Mouse (Mus musculus): ENCODE data around the gene Gpx2. TPM values are rescaled to one million over a fixed set of nuclear protein-coding genes. Genes with fewer than 3 reads are reported as not detected.
A peak's percentile ranks its signal among the peaks of the same experiment; 100 is the strongest.

Gene Gpx2
- total RNA-seq (2021), result not detected
- long read RNA-seq, experiment 1, result 0 reads
- long read RNA-seq, experiment 2, result 0 reads

GRCm38 (mm10) chr12:76795350-76795749, at the start of gene Gpx2:
Gene Gpx2, minus strand, starts transcription at chr12:76795554.
- DNase-seq, result no peak

- DNase-seq, result no peak
These were observed 49.1 kb upstream of the Gpx2 start for GRCm38 (mm10) chr12:76844346-76845061.

- DNase-seq, result no peak
These were observed 44.7 kb upstream of the Gpx2 start for GRCm38 (mm10) chr12:76840081-76840480.

GRCm38 (mm10) chr12:76839298-76839697, 43.9 kb upstream of the Gpx2 start:
- no peak for DNase-seq

- no peak for DNase-seq
These were observed 42.7 kb upstream of the Gpx2 start for GRCm38 (mm10) chr12:76837844-76838650.

- DNase-seq, result peak; percentile 97
These were observed 41.9 kb upstream of the Gpx2 start for GRCm38 (mm10) chr12:76837101-76837843.

GRCm38 (mm10) chr12:76832704-76833103, 37.4 kb upstream of the Gpx2 start:
- no peak for DNase-seq

GRCm38 (mm10) chr12:76825283-76825682, 29.9 kb upstream of the Gpx2 start:
- DNase-seq, result no peak

- DNase-seq, result no peak
These were observed 27.3 kb upstream of the Gpx2 start, which contains the start of gene Rab15 for GRCm38 (mm10) chr12:76822651-76823041. Gene Rab15, minus strand, starts transcription at chr12:76822908.

GRCm38 (mm10) chr12:76822002-76822650, 26.8 kb upstream of the Gpx2 start:
- DNase-seq, result peak; percentile 25

GRCm38 (mm10) chr12:76820615-76821014, 25.3 kb upstream of the Gpx2 start:
- no peak for DNase-seq

GRCm38 (mm10) chr12:76819816-76820215, 24.5 kb upstream of the Gpx2 start:
- DNase-seq, result no peak

GRCm38 (mm10) chr12:76818908-76819307, 23.6 kb upstream of the Gpx2 start:
- no peak for DNase-seq

- DNase-seq, result no peak
These were observed 22.8 kb upstream of the Gpx2 start for GRCm38 (mm10) chr12:76818120-76818519.

- DNase-seq, result no peak
These were observed 21.8 kb upstream of the Gpx2 start for GRCm38 (mm10) chr12:76817176-76817575.

GRCm38 (mm10) chr12:76816720-76817119, 21.4 kb upstream of the Gpx2 start:
- DNase-seq, result no peak

- no peak for DNase-seq
These were observed 18.8 kb upstream of the Gpx2 start for GRCm38 (mm10) chr12:76814120-76814519.

- no peak for DNase-seq
These were observed 18.2 kb upstream of the Gpx2 start for GRCm38 (mm10) chr12:76813543-76813942.

- DNase-seq, result no peak
These were observed 15.7 kb upstream of the Gpx2 start for GRCm38 (mm10) chr12:76811006-76811405.

GRCm38 (mm10) chr12:76810491-76810890, 15.1 kb upstream of the Gpx2 start:
- DNase-seq, result no peak

GRCm38 (mm10) chr12:76807796-76808195, 12.4 kb upstream of the Gpx2 start:
- no peak for DNase-seq
